In the genomic region with DNA sequence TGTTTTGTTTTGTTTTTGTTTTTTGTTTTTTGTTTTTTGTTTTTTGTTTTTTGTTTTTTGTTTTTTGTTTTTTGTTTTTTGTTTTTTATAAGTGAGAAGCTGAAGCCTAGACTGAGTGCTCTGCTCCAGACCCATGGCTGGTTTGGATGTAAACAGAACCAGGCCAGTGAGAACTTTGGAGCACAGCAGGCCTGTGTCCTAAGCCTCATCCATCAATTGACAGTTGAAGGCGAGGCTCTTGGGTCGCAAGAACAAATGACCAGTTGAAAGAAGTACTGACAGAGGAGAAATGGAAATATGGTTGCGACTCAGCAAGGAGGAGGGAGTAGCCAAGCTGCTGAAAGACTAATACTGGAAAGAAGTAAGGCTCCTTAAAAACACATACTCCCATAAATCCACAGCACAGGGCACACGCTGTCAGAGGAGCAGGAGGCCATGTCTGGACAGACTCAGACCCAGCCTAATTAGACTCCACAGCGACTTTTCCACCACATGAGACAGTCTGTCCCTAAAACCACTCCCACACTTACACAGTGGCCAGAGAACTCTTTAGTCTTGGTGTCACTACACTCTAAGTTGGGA, we compare ENCODE assay signal across 20 mouse cellular contexts.
DNase-seq lines count a peak whose midpoint lies in the region; ATAC-seq lines count a peak whose summit lies in the region.
"Had no signal": no experiment of that assay in that cellular context is flagged by ENCODE, and none has a peak within 500 bp of the region (broad histone marks: within the 10 kb centered on the region; RNA-seq: fewer than 3 reads in every experiment).

No protein-coding gene starts in this region.

- no peak overlapping the region for H3K27ac ChIP-seq in kidney, embryonic 14.5 days (ENCODE audit: low read depth, low read length)
- no peak overlapping the region for H3K27ac ChIP-seq in lung, embryonic 16.5 days (ENCODE audit: low read length)
- H3K27ac ChIP-seq in limb, embryonic 10.5 days: no peak overlapping the region
- H3K27ac ChIP-seq: embryonic facial prominence, embryonic 12.5 days; gastrocnemius, adult 2 months; liver, embryonic 13.5 days had no signal

- peak; percentile 77 for ATAC-seq in kidney, embryonic 14.5 days (ENCODE audit: low FRiP score, low TSS enrichment)
- peak; percentile 88 for ATAC-seq in lung, embryonic 16.5 days (ENCODE audit: low read depth)
- no peak for ATAC-seq in monocyte, adult 5-6 weeks (replicated peaks; ENCODE audit: insufficient number of reproducible peaks, low FRiP score, low TSS enrichment, poor library complexity, severe bottlenecking)
- ATAC-seq: intestine, embryonic 16.5 days had no signal

- peaks cover 4% of the 10 kb centered on the region; the same call in 1 of the 2 replicates for H3K9me3 ChIP-seq in kidney, embryonic 14.5 days (ENCODE audit: control insufficient read depth, low read length)
- H3K9me3 ChIP-seq in lung, embryonic 16.5 days (ENCODE audit: control insufficient read depth, low read length): no peaks in the 10 kb centered on the region
- no peaks in the 10 kb centered on the region for H3K9me3 ChIP-seq in limb, embryonic 10.5 days (replicated peaks)
- H3K9me3 ChIP-seq: embryonic facial prominence, embryonic 12.5 days; liver, embryonic 13.5 days had no signal

- H3K4me3 ChIP-seq in kidney, embryonic 14.5 days (ENCODE audit: low read length): no peak overlapping the region
- no peak overlapping the region for H3K4me3 ChIP-seq in lung, embryonic 16.5 days (ENCODE audit: low read length)
- H3K4me3 ChIP-seq in limb, embryonic 10.5 days: no peak overlapping the region
- H3K4me3 ChIP-seq: embryonic facial prominence, embryonic 12.5 days; gastrocnemius, adult 2 months; liver, embryonic 13.5 days had no signal

- no peak overlapping the region for H3K4me2 ChIP-seq in kidney, embryonic 14.5 days (replicated peaks; ENCODE audit: low read depth, low read length)
- no peak overlapping the region; the same call in 1 of the 2 replicates for H3K4me2 ChIP-seq in lung, embryonic 16.5 days (ENCODE audit: low read depth, low read length)
- H3K4me2 ChIP-seq: embryonic facial prominence, embryonic 12.5 days; liver, embryonic 13.5 days; midbrain, embryonic 11.5 days had no signal

- 13% methylated on average over 5 of the region's 5 CpGs for WGBS in kidney, embryonic 14.5 days
- 26% methylated on average over 5 of the region's 5 CpGs for WGBS in lung, embryonic 16.5 days
- WGBS in limb, embryonic 10.5 days: 14% methylated on average over 5 of the region's 5 CpGs

- H3K27me3 ChIP-seq in kidney, embryonic 14.5 days (ENCODE audit: control insufficient read depth, insufficient read depth, low read length): no peaks in the 10 kb centered on the region
- H3K27me3 ChIP-seq in lung, embryonic 16.5 days (ENCODE audit: control insufficient read depth, insufficient read depth, low read depth, low read length): no peaks in the 10 kb centered on the region
- H3K27me3 ChIP-seq in limb, embryonic 10.5 days (ENCODE audit: low read depth, poor library complexity, severe bottlenecking): no peaks in the 10 kb centered on the region
- H3K27me3 ChIP-seq: embryonic facial prominence, embryonic 12.5 days; liver, embryonic 13.5 days had no signal

- no peaks in the 10 kb centered on the region for H3K4me1 ChIP-seq in kidney, embryonic 14.5 days (ENCODE audit: control insufficient read depth, insufficient read depth, low read length)
- peaks cover 2% of the 10 kb centered on the region; the same call in 1 of the 2 replicates for H3K4me1 ChIP-seq in lung, embryonic 16.5 days (replicated peaks; ENCODE audit: control insufficient read depth, insufficient read depth, low read length)
- H3K4me1 ChIP-seq in limb, embryonic 10.5 days: peaks cover 8% of the 10 kb centered on the region
- H3K4me1 ChIP-seq: embryonic facial prominence, embryonic 12.5 days; liver, embryonic 13.5 days had no signal

- no peak overlapping the region for H3K9ac ChIP-seq in kidney, embryonic 14.5 days (ENCODE audit: low read depth, low read length)
- no peak overlapping the region for H3K9ac ChIP-seq in lung, embryonic 16.5 days (ENCODE audit: low read length)
- H3K9ac ChIP-seq: embryonic facial prominence, embryonic 12.5 days; liver, embryonic 13.5 days had no signal

- no peak for DNase-seq in kidney, postnatal 10 days
- DNase-seq in lung, adult 18-20 months: no peak
- peak; percentile 53 for DNase-seq in embryo, embryonic 10 days (ENCODE audit: low spot score)
- DNase-seq in limb, embryonic 10.5 days (ENCODE audit: low spot score): peak; percentile 60
- DNase-seq in spleen, adult 12 weeks (ENCODE audit: low spot score): no peak
- DNase-seq: adrenal gland, postnatal 14 days; cerebellum, adult 9-10 months; gastrocnemius, adult 2 months; heart, postnatal 4 days; kidney, postnatal 14 days; liver, embryonic 13.5 days; right cerebral cortex, postnatal 14 days; spleen, adult 18-20 months; thymus, postnatal 25 days had no signal

- no peaks in the 10 kb centered on the region for H3K36me3 ChIP-seq in kidney, embryonic 14.5 days (ENCODE audit: control insufficient read depth, insufficient read depth, low read length)
- no peaks in the 10 kb centered on the region for H3K36me3 ChIP-seq in lung, embryonic 16.5 days (ENCODE audit: control insufficient read depth, insufficient read depth, low read length)
- H3K36me3 ChIP-seq in limb, embryonic 10.5 days: no peaks in the 10 kb centered on the region
- H3K36me3 ChIP-seq: embryonic facial prominence, embryonic 12.5 days; liver, embryonic 13.5 days had no signal

Comparison
In these comparisons a context has a peak if more than half of its experiments do, and no peak if none do; other contexts are left out.
1. DNase-seq: peak in embryo, embryonic 10 days (single experiment) and limb, embryonic 10.5 days (single experiment); none in kidney, postnatal 10 days (single experiment), lung, adult 18-20 months (0 of 2) and spleen, adult 12 weeks (single experiment).